Mouse (Mus musculus): ENCODE measurements around the gene Syf2. TPM values are rescaled to one million over a fixed set of nuclear protein-coding genes. Genes with fewer than 3 reads are reported as not detected.

The Syf2 gene
- total RNA-seq, 2 experiments from 2014 or later: 50.4 to 173 TPM

DNA sequence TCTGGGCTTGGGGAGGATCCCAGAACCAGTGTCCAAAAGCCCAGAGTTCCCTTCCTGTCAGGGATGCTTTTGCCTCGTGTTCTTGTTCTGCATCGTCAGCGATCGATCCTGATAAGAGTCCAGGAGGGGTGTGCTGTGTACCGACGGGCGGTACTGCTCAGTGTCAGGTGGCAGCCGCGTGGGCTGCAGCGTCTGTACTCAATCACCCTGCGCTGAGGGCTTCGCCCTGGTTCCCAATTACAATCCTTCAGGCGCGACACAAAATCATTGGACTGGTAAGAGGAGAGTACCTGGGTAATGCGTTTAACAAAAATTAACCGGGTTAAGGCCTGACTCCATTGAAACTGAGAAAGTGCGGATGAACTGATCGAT lies 37.9 kb downstream of the Syf2 start:
- no peak for ATAC-seq (replicated peaks; ENCODE audit: poor library complexity)

DNA sequence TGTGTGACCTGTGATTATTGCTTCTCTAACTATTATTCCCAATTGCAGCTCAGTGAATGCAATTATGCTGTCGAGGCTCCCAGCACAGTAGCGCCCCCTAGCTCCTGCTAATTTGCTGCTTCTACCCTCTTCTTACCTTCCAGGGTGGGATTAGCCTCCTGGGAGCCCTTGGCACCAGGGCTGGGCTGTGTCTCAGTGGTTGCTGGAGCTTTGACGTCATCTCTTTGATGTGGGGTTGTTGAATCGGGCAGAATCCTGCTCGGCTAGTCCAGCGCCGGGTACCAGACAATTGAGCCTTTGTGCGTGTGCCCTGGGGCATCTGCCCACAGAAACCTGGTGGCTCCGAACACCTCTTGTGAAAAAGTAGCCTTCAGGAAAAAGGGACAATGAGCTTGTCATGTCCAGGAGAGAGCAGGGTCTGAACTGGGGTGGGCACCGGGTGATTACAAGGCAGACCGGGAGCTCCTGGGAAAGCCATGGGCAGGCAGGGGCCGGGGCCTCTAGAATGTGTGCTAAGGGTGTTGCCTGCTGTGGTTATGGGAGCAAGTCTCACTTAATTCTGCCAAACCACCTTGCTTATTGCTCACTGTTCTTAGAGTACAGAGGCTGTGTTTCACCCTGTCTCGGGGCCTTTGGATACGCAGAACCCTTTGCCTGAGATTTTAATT lies 44.7 kb downstream of the Syf2 start:
- ATAC-seq (replicated peaks; ENCODE audit: poor library complexity): peak; percentile 46; the same call in 1 of the 2 replicates

DNA sequence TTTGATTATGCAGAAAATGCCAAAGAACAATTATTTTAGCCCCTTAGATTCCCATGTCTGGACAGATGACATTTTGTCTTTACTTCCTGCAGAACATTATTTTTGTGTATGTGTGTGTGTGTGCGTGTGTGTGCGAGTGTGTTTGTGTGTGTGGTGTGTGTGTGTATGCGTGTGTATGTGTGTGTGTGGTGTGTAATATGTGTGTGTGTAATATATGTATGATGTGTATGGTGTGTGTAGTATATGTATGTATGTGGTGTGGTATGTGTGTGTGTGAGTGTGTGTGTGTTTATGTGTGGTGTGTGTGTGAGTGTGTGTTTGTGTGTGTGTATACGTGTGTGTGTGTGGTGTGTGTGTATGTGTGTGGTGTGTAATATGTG lies 45.2 kb downstream of the Syf2 start:
- ATAC-seq (replicated peaks; ENCODE audit: poor library complexity): no peak

DNA sequence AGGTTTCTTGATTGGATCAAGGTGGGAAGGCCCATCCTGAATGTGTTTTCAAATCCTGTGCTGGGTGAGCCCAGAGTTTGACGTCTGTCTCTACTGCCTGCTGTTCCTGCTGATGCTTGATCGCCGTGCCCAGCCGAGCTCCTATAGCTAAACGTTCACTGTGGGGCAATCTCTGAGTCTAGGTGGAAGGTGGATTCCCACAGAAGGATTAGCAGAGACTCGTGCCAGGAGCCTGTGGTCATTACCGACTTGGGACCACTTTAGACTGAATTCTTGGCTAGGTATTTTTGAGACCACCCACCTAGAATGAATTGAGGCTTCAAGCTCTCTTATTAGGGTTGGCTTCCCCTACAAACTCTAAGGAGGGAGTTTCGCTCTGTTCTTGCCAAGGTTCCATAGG lies 48.2 kb downstream of the Syf2 start:
- no peak for ATAC-seq (replicated peaks; ENCODE audit: poor library complexity)

DNA sequence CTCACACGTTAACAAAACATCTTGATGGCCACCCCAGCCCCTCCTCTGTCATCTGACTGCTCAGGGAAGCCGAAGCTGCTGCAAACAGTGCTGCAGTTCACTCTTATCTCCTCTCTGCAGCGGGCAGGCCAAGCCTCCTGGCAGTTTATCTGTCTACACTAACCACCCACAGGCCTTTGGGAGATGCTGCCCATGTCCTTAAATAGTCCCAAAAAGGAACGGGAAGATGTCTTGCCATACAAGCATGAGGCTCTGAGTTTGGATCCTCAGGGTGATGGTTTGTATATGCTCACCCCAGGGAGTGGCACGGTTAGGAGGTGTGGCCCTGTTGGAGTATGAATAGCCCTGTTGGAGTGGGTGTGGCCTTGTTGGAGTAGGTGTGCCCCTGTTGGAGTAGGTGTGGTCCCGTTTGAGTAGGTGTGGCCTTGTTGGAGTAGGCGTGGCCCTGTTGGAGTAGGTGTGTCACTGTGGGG lies 51.3 kb downstream of the Syf2 start:
- peak; percentile 95 for ATAC-seq (replicated peaks; ENCODE audit: poor library complexity)

DNA sequence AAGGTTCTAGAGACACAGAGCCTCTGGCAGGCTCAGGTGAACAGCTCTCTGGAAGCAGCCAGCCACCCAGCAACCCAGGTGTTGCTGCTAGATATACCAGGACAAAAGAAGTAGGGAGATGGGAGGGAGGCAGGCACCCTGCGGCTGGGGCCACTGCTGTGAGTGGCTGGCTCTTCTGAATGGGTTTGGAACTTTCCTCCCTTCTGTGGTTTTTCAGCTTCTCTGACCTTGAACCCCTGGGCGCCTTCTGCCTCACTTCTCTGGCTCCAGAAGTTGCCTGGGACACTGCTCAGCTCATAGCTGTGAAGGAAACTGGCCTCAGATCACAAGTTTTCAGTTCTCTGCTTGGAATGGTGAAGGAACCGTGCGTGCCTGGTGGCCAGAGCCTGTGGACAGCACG lies 52.4 kb downstream of the Syf2 start:
- ATAC-seq (replicated peaks; ENCODE audit: poor library complexity): peak; percentile 36

DNA sequence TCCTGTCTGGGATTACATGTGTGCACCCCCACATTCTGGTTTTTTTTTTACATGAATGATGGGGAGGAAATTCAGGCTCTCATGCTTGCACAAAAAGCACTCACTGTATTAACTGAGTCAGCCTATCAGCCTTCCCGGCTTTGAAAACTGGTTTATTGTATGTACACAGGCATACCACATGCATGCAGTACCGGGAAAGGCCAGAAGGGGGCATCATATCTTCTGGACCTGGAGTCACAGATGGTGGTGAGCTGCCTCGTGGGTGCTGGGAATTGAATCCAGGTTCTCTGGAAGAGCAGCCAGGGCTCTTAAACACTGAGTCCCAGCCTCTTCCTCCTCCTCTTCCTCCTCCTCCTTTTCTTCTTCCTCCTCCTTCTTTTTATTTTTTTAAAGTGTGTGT lies 53.9 kb downstream of the Syf2 start:
- no peak for ATAC-seq (replicated peaks; ENCODE audit: poor library complexity)

DNA sequence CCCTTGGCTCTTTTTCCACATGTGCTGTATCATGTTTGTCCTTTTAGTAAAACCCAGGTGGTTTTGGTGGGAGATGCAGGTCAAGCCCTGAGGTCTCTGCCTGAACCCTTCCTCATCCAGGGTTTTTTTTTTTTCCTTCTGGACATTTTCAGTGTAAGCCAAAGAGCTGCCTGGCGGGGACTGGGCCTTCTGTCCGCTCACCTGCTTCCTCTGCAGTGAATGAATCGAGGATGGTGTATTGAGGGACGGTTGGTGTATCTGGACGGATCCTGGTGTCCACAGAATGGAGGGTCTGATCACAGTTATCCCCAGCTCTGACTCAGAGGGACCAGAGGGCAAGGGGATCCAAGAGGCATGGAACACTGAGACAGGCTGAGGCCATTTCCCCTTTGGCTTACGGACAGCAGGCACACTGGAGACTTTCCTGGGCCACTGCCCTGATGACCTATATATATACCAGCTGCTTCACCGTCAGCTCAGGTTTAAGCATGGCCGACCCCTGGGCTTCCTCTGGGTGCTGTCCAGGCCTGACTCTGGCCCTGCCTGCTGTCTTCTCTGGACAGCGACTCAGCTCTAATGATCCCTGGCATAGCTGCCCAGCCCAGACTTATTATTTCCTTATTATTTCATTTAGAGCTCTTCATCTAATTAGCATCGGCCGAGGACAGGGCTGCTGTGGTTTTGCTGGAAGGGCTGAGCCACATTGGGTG lies 55.1 kb downstream of the Syf2 start:
- ATAC-seq (replicated peaks; ENCODE audit: poor library complexity): no peak

DNA sequence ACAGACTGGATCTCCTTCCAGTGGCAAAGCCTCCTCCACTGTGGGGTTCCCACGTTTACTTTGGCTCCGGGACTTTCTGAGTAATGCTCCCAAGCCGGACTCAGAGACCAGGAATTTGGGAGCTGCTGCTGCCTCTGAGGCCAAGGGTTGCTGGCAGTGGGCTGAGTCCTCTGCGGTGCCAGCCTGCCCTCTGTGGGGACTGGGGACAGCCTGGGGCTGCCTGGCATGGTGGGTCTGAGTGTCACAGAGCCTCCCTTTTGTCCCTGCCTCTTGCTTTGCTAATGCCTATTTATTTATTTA lies 55.6 kb downstream of the Syf2 start:
- no peak for ATAC-seq (replicated peaks; ENCODE audit: poor library complexity)

DNA sequence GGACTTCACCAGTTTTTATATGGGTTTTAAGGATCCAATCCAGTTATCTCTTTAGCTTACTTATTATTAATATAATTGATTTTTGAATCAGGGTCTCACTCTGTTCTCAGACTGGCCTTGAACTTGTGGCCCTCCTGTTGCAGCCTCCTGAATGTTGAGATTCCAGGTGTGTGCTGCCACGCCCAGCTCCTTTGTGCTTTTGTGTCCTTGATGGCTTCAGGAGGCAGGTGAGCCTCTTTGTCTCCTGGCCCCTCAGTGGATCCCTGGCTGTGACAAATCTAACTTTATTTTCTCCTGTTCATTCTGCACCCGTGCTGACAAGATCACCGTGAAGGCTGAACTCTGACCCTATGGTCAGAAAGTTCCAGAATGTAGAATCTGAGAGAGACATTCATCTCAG lies 56.3 kb downstream of the Syf2 start:
- no peak for ATAC-seq (replicated peaks; ENCODE audit: poor library complexity)

Other genes with a start within 250 kb of the Syf2 start
- gene Man1c1, start 226.6 kb upstream of the Syf2 start, total RNA-seq (2015): 10.5 and 14.2 TPM in 2 replicates
- gene Man1c1, start 226.6 kb upstream of the Syf2 start, total RNA-seq (2017): 5.0 and 5.8 TPM in 2 replicates
- 13.7 and 26.0 TPM in 2 replicates for gene Ldlrap1, start 162.9 kb upstream of the Syf2 start, total RNA-seq (2015)
- 13.3 and 14.7 TPM in 2 replicates for gene Ldlrap1, start 162.9 kb upstream of the Syf2 start, total RNA-seq (2017)
- gene Maco1, start 77.6 kb upstream of the Syf2 start, total RNA-seq (2015): 31.4 and 33.0 TPM in 2 replicates
- gene Maco1, start 77.6 kb upstream of the Syf2 start, total RNA-seq (2017): 34.2 and 38.5 TPM in 2 replicates
- gene Rhd, start 66.4 kb upstream of the Syf2 start, total RNA-seq (2015): 8.0 and 15.9 TPM in 2 replicates
- 15.3 and 29.2 TPM in 2 replicates for gene Rhd, start 66.4 kb upstream of the Syf2 start, total RNA-seq (2017)
- gene Tmem50a, start 15.9 kb upstream of the Syf2 start, total RNA-seq (2015): 216 and 219 TPM in 2 replicates
- gene Tmem50a, start 15.9 kb upstream of the Syf2 start, total RNA-seq (2017): 248 and 276 TPM in 2 replicates
- gene Rsrp1, start 7.3 kb upstream of the Syf2 start, total RNA-seq (2015): 413 and 462 TPM in 2 replicates
- 119 and 154 TPM in 2 replicates for gene Rsrp1, start 7.3 kb upstream of the Syf2 start, total RNA-seq (2017)
- 56.7 and 60.5 TPM in 2 replicates for gene Runx3, start 189.8 kb downstream of the Syf2 start, total RNA-seq (2015)
- 7.1 and 10.8 TPM in 2 replicates for gene Runx3, start 189.8 kb downstream of the Syf2 start, total RNA-seq (2017)

Measured in megakaryocyte progenitor cell, adult 5-6 weeks (primary cell).